Comparison of ENCODE assay signal across 23 mouse cellular contexts in genomic region chr13:64185586-64185985, GRCm38 (mm10).
"Had no signal": no experiment of that assay in that cellular context is flagged by ENCODE, and none has a peak within 500 bp of the region (broad histone marks: within the 10 kb centered on the region; RNA-seq: fewer than 3 reads in every experiment).

No protein-coding gene starts in this region.

- H3K4me3 ChIP-seq: heart, embryonic 10.5 days; heart, embryonic 12.5 days; hindbrain, embryonic 13.5 days; hindbrain, embryonic 15.5 days; kidney, embryonic 15.5 days; left cerebral cortex, adult 2 months; limb, embryonic 13.5 days; limb, embryonic 15.5 days; liver, embryonic 12.5 days had no signal

- H3K27ac ChIP-seq: heart, embryonic 10.5 days; hindbrain, embryonic 13.5 days; hindbrain, embryonic 15.5 days; hindbrain, postnatal 0 days; kidney, embryonic 15.5 days; kidney, postnatal 0 days; left cerebral cortex, adult 2 months; limb, embryonic 13.5 days; limb, embryonic 15.5 days; liver, embryonic 12.5 days; liver, embryonic 14.5 days had no signal

- ATAC-seq: hindbrain, postnatal 0 days; intestine, embryonic 16.5 days; liver, embryonic 12.5 days had no signal

- DNase-seq: gastrocnemius, postnatal 14 days; gastrocnemius, postnatal 36 days; heart, adult 18-20 months; heart, postnatal 10 days; heart, postnatal 36 days; kidney, adult 11 months; kidney, adult 2 months; kidney, adult 9 months; kidney, postnatal 14 days; kidney, postnatal 36 days had no signal
